Mouse (Mus musculus): ENCODE measurements around the gene Sult2a3. TPM values are rescaled to one million over a fixed set of nuclear protein-coding genes. Genes with fewer than 3 reads are reported as not detected.
"Not testable (repeated sequence)": the region's sequence is repeated elsewhere in the genome, so short reads cannot be mapped to it uniquely, and the experiment has no call there.

Gene Sult2a3
- 0.73 and 1.2 TPM in 2 replicates for polyA plus RNA-seq (2015; fragmentation: Nextera tagmentation; extraction: Ambion mirVana)

GRCm38 (mm10) chr7:14122944-14123343, at the start of gene Sult2a3:
Gene Sult2a3 (minus strand): TSS chr7:14123044.
- no peak within 1 kb of the TSS for H3K4me3 ChIP-seq (ENCODE audit: low read depth, low read length)
- no peak within 1 kb of the TSS for H3K27ac ChIP-seq (ENCODE audit: low read depth)
- no peaks in the 10 kb centered on the region for H3K4me1 ChIP-seq (ENCODE audit: insufficient read depth)
- TF ChIP-seq EP300 (IDR thresholded peaks at IDR 0.05; ENCODE audit: low read depth) (no peak), CTCF (IDR thresholded peaks at IDR 0.05; ENCODE audit: low read depth) (no peak)
- no peak for ATAC-seq
- DNase-seq = no peak
- 67% methylated on average over 2 of the region's 2 CpGs for WGBS (ENCODE audit: insufficient replicate concordance)
- no peak within 1 kb of the TSS for H3K4me2 ChIP-seq (ENCODE audit: low read depth, low read length)
- H3K9ac ChIP-seq (replicated peaks) = no peak within 1 kb of the TSS
- H3K9me3 ChIP-seq (ENCODE audit: low read length) = no peaks in the 10 kb centered on the region
- no peaks in the 10 kb centered on the region for H3K27me3 ChIP-seq (ENCODE audit: insufficient read depth, low read length)
- H3K36me3 ChIP-seq (replicated peaks; ENCODE audit: insufficient read depth, low read length) = no peaks in the 10 kb centered on the region

GRCm38 (mm10) chr7:14120436-14120835, 2.4 kb downstream of the Sult2a3 start:
- Histone ChIP-seq H3K27me3 (ENCODE audit: insufficient read depth, low read length) (no peaks in the 10 kb centered on the region), H3K4me1 (ENCODE audit: insufficient read depth) (no peaks in the 10 kb centered on the region), H3K4me3 (ENCODE audit: low read depth, low read length) (no peak overlapping the region), H3K4me2 (ENCODE audit: low read depth, low read length) (no peak overlapping the region), H3K9me3 (ENCODE audit: low read length) (no peaks in the 10 kb centered on the region), H3K36me3 (replicated peaks; ENCODE audit: insufficient read depth, low read length) (no peaks in the 10 kb centered on the region), H3K27ac (ENCODE audit: low read depth) (no peak overlapping the region), H3K9ac (replicated peaks) (no peak overlapping the region)
- TF ChIP-seq EP300 (IDR thresholded peaks at IDR 0.05; ENCODE audit: low read depth) (no peak), CTCF (IDR thresholded peaks at IDR 0.05; ENCODE audit: low read depth) (no peak)
- DNase-seq (no peak), ATAC-seq (no peak)
- 59% methylated on average over 2 of the region's 2 CpGs for WGBS (ENCODE audit: insufficient replicate concordance)

GRCm38 (mm10) chr7:14119865-14120264, 3.0 kb downstream of the Sult2a3 start:
- not testable (repeated sequence) for H3K9me3 ChIP-seq (ENCODE audit: low read length); H3K27me3 ChIP-seq (ENCODE audit: insufficient read depth, low read length); DNase-seq; H3K9ac ChIP-seq (replicated peaks); H3K4me3 ChIP-seq (ENCODE audit: low read depth, low read length); ATAC-seq; H3K27ac ChIP-seq (ENCODE audit: low read depth); H3K4me2 ChIP-seq (ENCODE audit: low read depth, low read length); H3K4me1 ChIP-seq (ENCODE audit: insufficient read depth); H3K36me3 ChIP-seq (replicated peaks; ENCODE audit: insufficient read depth, low read length)
- 65% methylated on average over 3 of the region's 3 CpGs for WGBS (ENCODE audit: insufficient replicate concordance)

GRCm38 (mm10) chr7:14116761-14117160, 6.1 kb downstream of the Sult2a3 start:
- Histone ChIP-seq H3K9ac (replicated peaks) (no peak overlapping the region), H3K9me3 (ENCODE audit: low read length) (no peaks in the 10 kb centered on the region), H3K4me1 (ENCODE audit: insufficient read depth) (no peaks in the 10 kb centered on the region), H3K27ac (ENCODE audit: low read depth) (no peak overlapping the region), H3K4me2 (ENCODE audit: low read depth, low read length) (no peak overlapping the region), H3K4me3 (ENCODE audit: low read depth, low read length) (no peak overlapping the region), H3K27me3 (ENCODE audit: insufficient read depth, low read length) (no peaks in the 10 kb centered on the region), H3K36me3 (replicated peaks; ENCODE audit: insufficient read depth, low read length) (no peaks in the 10 kb centered on the region)
- ATAC-seq (no peak), DNase-seq (no peak)
- TF ChIP-seq CTCF (IDR thresholded peaks at IDR 0.05; ENCODE audit: low read depth) (no peak), EP300 (IDR thresholded peaks at IDR 0.05; ENCODE audit: low read depth) (no peak)
- WGBS (ENCODE audit: insufficient replicate concordance) = 31% methylated on average over 1 of the region's 1 CpGs

GRCm38 (mm10) chr7:14114471-14114870, 8.4 kb downstream of the Sult2a3 start:
- ATAC-seq; H3K36me3 ChIP-seq (replicated peaks; ENCODE audit: insufficient read depth, low read length); H3K4me1 ChIP-seq (ENCODE audit: insufficient read depth); H3K4me2 ChIP-seq (ENCODE audit: low read depth, low read length); H3K9me3 ChIP-seq (ENCODE audit: low read length); H3K4me3 ChIP-seq (ENCODE audit: low read depth, low read length); H3K9ac ChIP-seq (replicated peaks); DNase-seq; H3K27ac ChIP-seq (ENCODE audit: low read depth); H3K27me3 ChIP-seq (ENCODE audit: insufficient read depth, low read length): not testable (repeated sequence)
- WGBS (ENCODE audit: insufficient replicate concordance) = 75% methylated on average over 3 of the region's 3 CpGs

- DNase-seq; H3K27me3 ChIP-seq (ENCODE audit: insufficient read depth, low read length); H3K9me3 ChIP-seq (ENCODE audit: low read length); H3K27ac ChIP-seq (ENCODE audit: low read depth); H3K36me3 ChIP-seq (replicated peaks; ENCODE audit: insufficient read depth, low read length); H3K4me3 ChIP-seq (ENCODE audit: low read depth, low read length); H3K4me1 ChIP-seq (ENCODE audit: insufficient read depth); H3K4me2 ChIP-seq (ENCODE audit: low read depth, low read length); ATAC-seq; H3K9ac ChIP-seq (replicated peaks): not testable (repeated sequence)
- WGBS (ENCODE audit: insufficient replicate concordance) = 71% methylated on average over 1 of the region's 1 CpGs
These were observed 75.0 kb downstream of the Sult2a3 start for GRCm38 (mm10) chr7:14047821-14048220.

DNA sequence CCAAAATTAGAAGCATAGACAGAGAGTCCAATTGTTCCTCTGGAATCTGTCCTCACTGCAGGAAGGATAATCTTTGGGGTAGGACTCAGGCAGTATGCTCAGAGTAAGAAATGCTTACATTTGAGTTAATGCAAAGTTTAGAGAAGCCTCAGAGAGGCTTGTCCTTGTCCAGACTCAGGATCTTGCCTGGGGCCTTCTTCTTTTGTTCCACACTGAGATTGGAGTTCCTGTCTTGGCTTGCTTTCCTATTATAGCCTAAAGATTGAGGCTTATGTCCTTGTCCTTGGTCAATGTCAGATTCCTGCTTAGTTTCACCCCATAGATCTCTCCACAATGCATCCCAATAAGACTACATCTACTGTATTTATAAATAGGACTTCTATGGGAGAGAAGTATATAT, 92.0 kb downstream of the Sult2a3 start:
- ATAC-seq; H3K4me1 ChIP-seq (ENCODE audit: insufficient read depth); DNase-seq; H3K9ac ChIP-seq (replicated peaks); H3K27me3 ChIP-seq (ENCODE audit: insufficient read depth, low read length); H3K27ac ChIP-seq (ENCODE audit: low read depth); H3K4me3 ChIP-seq (ENCODE audit: low read depth, low read length); H3K36me3 ChIP-seq (replicated peaks; ENCODE audit: insufficient read depth, low read length); H3K9me3 ChIP-seq (ENCODE audit: low read length); H3K4me2 ChIP-seq (ENCODE audit: low read depth, low read length): not testable (repeated sequence)

Other genes starting within 250 kb of the Sult2a3 start
- 1.2 TPM in 2 replicates for gene Sult2a4, start 133.4 kb downstream of the Sult2a3 start, polyA plus RNA-seq (2015; fragmentation: Nextera tagmentation; extraction: Ambion mirVana)
- gene Sult2a6, start 131.8 kb upstream of the Sult2a3 start, polyA plus RNA-seq (2015; fragmentation: Nextera tagmentation; extraction: Ambion mirVana) = 9.5 and 12.5 TPM in 2 replicates
- gene Obox8, start 210.5 kb upstream of the Sult2a3 start, polyA plus RNA-seq (2015; fragmentation: Nextera tagmentation; extraction: Ambion mirVana) = 0.31 and 0.51 TPM in 2 replicates